Mouse (Mus musculus): Measurements from ENCODE around the gene Cep112.

Cep112 gene

GRCm38 (mm10) chr11:108593959-108594579 lies 169.1 kb downstream of the Cep112 start:
- no peak for DNase-seq (ENCODE audit: low spot score in 2 of 2)

- DNase-seq (ENCODE audit: low spot score in 2 of 2): no peak
Observed at GRCm38 (mm10) chr11:108605301-108605700, 180.3 kb downstream of the Cep112 start.

GRCm38 (mm10) chr11:108606036-108606435 lies 181.0 kb downstream of the Cep112 start:
- no peak for DNase-seq (ENCODE audit: low spot score in 2 of 2)

- no peak for DNase-seq (ENCODE audit: low spot score in 2 of 2)
Observed at GRCm38 (mm10) chr11:108606836-108607235, 181.8 kb downstream of the Cep112 start.

- DNase-seq (ENCODE audit: low spot score in 2 of 2): no peak
Observed at GRCm38 (mm10) chr11:108620628-108621433, 195.8 kb downstream of the Cep112 start.

GRCm38 (mm10) chr11:108621434-108621901 lies 196.5 kb downstream of the Cep112 start:
- DNase-seq (ENCODE audit: low spot score in 2 of 2): no peak

GRCm38 (mm10) chr11:108625546-108626232 lies 200.7 kb downstream of the Cep112 start:
- DNase-seq (ENCODE audit: low spot score in 2 of 2): no peak

GRCm38 (mm10) chr11:108637780-108638179 lies 212.8 kb downstream of the Cep112 start:
- no peak for DNase-seq (ENCODE audit: low spot score in 2 of 2)

GRCm38 (mm10) chr11:108655574-108655973 lies 230.6 kb downstream of the Cep112 start:
- DNase-seq (ENCODE audit: low spot score in 2 of 2): no peak

GRCm38 (mm10) chr11:108682014-108682413 lies 257.0 kb downstream of the Cep112 start:
- DNase-seq (ENCODE audit: low spot score in 2 of 2): no peak

- no peak for DNase-seq (ENCODE audit: low spot score in 2 of 2)
Observed at GRCm38 (mm10) chr11:108696563-108696962, 271.6 kb downstream of the Cep112 start.

GRCm38 (mm10) chr11:108752301-108752700 lies 327.3 kb downstream of the Cep112 start:
- DNase-seq (ENCODE audit: low spot score in 2 of 2): peak; percentile 28 to 33

- DNase-seq (ENCODE audit: low spot score in 2 of 2): no peak
Observed at GRCm38 (mm10) chr11:108752765-108753164, 327.8 kb downstream of the Cep112 start.

GRCm38 (mm10) chr11:108753361-108754240 lies 328.6 kb downstream of the Cep112 start:
- DNase-seq (ENCODE audit: low spot score in 2 of 2): no peak

GRCm38 (mm10) chr11:108757211-108757610 lies 332.2 kb downstream of the Cep112 start:
- DNase-seq (ENCODE audit: low spot score in 2 of 2): no peak

- DNase-seq (ENCODE audit: low spot score in 2 of 2): no peak
Observed at GRCm38 (mm10) chr11:108757626-108758430, 332.8 kb downstream of the Cep112 start.

GRCm38 (mm10) chr11:108770064-108770463 lies 345.1 kb downstream of the Cep112 start:
- no peak for DNase-seq (ENCODE audit: low spot score in 2 of 2)

GRCm38 (mm10) chr11:108774019-108774670 lies 349.2 kb downstream of the Cep112 start:
- DNase-seq (ENCODE audit: low spot score in 2 of 2): no peak

GRCm38 (mm10) chr11:108777158-108777557 lies 352.2 kb downstream of the Cep112 start:
- no peak for DNase-seq (ENCODE audit: low spot score in 2 of 2)
